Mouse (Mus musculus): ENCODE measurements around the gene BC051142. TPM values are rescaled to one million over a fixed set of nuclear protein-coding genes. Genes with fewer than 3 reads are reported as not detected.
"Not testable (repeated sequence)": the region's sequence is repeated elsewhere in the genome, so short reads cannot be mapped to it uniquely, and the experiment has no call there.

BC051142 gene
- polyA plus RNA-seq, 1 experiment from 2014 or later = 1.9 TPM

- H3K4me1 ChIP-seq = no peaks in the 10 kb centered on the region
- H3K4me2 ChIP-seq (replicated peaks) = no peak overlapping the region
- 69% methylated on average over 1 of the region's 2 CpGs for WGBS
- H3K27ac ChIP-seq = no peak overlapping the region
- ATAC-seq (ENCODE audit: low FRiP score) = no peak
- H3K27me3 ChIP-seq = no peaks in the 10 kb centered on the region
- H3K9ac ChIP-seq = no peak overlapping the region
- H3K36me3 ChIP-seq = no peaks in the 10 kb centered on the region
- no peaks in the 10 kb centered on the region for H3K9me3 ChIP-seq (replicated peaks)
- no peak overlapping the region for H3K4me3 ChIP-seq
These were observed 77.8 kb downstream of the BC051142 start for GRCm38 (mm10) chr17:34476427-34476826.

- not testable (repeated sequence) for H3K9me3 ChIP-seq (replicated peaks); H3K4me1 ChIP-seq; H3K36me3 ChIP-seq; ATAC-seq (ENCODE audit: low FRiP score); H3K4me2 ChIP-seq (replicated peaks); H3K27ac ChIP-seq; H3K4me3 ChIP-seq; H3K9ac ChIP-seq; H3K27me3 ChIP-seq
- WGBS = 85% methylated on average over 5 of the region's 5 CpGs
These were observed 78.8 kb downstream of the BC051142 start, which contains the start of gene Btnl4 for GRCm38 (mm10) chr17:34477238-34478013. Gene Btnl4, minus strand, starts transcription at chr17:34477318.

GRCm38 (mm10) chr17:34492796-34493195, 94.2 kb downstream of the BC051142 start:
- no peaks in the 10 kb centered on the region for H3K4me1 ChIP-seq
- no peak overlapping the region for H3K27ac ChIP-seq
- no peaks in the 10 kb centered on the region for H3K36me3 ChIP-seq
- H3K9me3 ChIP-seq (replicated peaks) = no peaks in the 10 kb centered on the region
- H3K4me3 ChIP-seq = no peak overlapping the region
- H3K9ac ChIP-seq = no peak overlapping the region
- no peaks in the 10 kb centered on the region for H3K27me3 ChIP-seq
- ATAC-seq (ENCODE audit: low FRiP score) = no peak
- no peak overlapping the region for H3K4me2 ChIP-seq (replicated peaks)

- not testable (repeated sequence) for ATAC-seq (ENCODE audit: low FRiP score); H3K9me3 ChIP-seq (replicated peaks); H3K9ac ChIP-seq; H3K27ac ChIP-seq; H3K4me3 ChIP-seq; H3K4me1 ChIP-seq; H3K27me3 ChIP-seq; H3K4me2 ChIP-seq (replicated peaks); H3K36me3 ChIP-seq
- WGBS = 81% methylated on average over 2 of the region's 2 CpGs
These were observed 96.5 kb downstream of the BC051142 start for GRCm38 (mm10) chr17:34495156-34495555.

GRCm38 (mm10) chr17:34496539-34496938, 97.9 kb downstream of the BC051142 start:
- Histone ChIP-seq H3K9ac (no peak overlapping the region), H3K4me2 (replicated peaks) (no peak overlapping the region), H3K9me3 (replicated peaks) (no peaks in the 10 kb centered on the region), H3K27ac (no peak overlapping the region), H3K4me3 (no peak overlapping the region), H3K4me1 (no peaks in the 10 kb centered on the region), H3K27me3 (no peaks in the 10 kb centered on the region), H3K36me3 (no peaks in the 10 kb centered on the region)
- 91% methylated on average over 1 of the region's 2 CpGs for WGBS
- no peak for ATAC-seq (ENCODE audit: low FRiP score)

- not testable (repeated sequence) for H3K4me3 ChIP-seq; H3K36me3 ChIP-seq; H3K4me1 ChIP-seq; ATAC-seq (ENCODE audit: low FRiP score); H3K9ac ChIP-seq; H3K4me2 ChIP-seq (replicated peaks); H3K9me3 ChIP-seq (replicated peaks); H3K27ac ChIP-seq; H3K27me3 ChIP-seq
- WGBS = 84% methylated on average over 3 of the region's 3 CpGs
These were observed 98.7 kb downstream of the BC051142 start for GRCm38 (mm10) chr17:34497319-34497718.

- 76% methylated on average over 3 of the region's 4 CpGs for WGBS
- not testable (repeated sequence) for ATAC-seq (ENCODE audit: low FRiP score); H3K9ac ChIP-seq; H3K27me3 ChIP-seq; H3K27ac ChIP-seq; H3K4me3 ChIP-seq; H3K4me1 ChIP-seq; H3K4me2 ChIP-seq (replicated peaks); H3K9me3 ChIP-seq (replicated peaks); H3K36me3 ChIP-seq
These were observed 99.1 kb downstream of the BC051142 start for GRCm38 (mm10) chr17:34497726-34498125.

GRCm38 (mm10) chr17:34507591-34507990, 109.0 kb downstream of the BC051142 start:
- H3K9me3 ChIP-seq (replicated peaks) = no peaks in the 10 kb centered on the region

More at GRCm38 (mm10) chr17:34507591-34507990, 109.0 kb downstream of the BC051142 start:
- Histone ChIP-seq H3K27ac (no peak overlapping the region), H3K9ac (no peak overlapping the region), H3K4me2 (replicated peaks) (no peak overlapping the region), H3K4me1 (no peaks in the 10 kb centered on the region), H3K27me3 (no peaks in the 10 kb centered on the region), H3K4me3 (no peak overlapping the region), H3K36me3 (no peaks in the 10 kb centered on the region)
- no peak for ATAC-seq (ENCODE audit: low FRiP score)

Other genes starting within 250 kb of the BC051142 start
- 1.4 and 2.1 TPM in 2 replicates for gene H2-DMb1, start 245.7 kb upstream of the BC051142 start, polyA plus RNA-seq (2016; fragmentation: Nextera tagmentation; extraction: Ambion mirVana)
- 1.8 and 2.2 TPM in 2 replicates for gene Tap1, start 211.3 kb upstream of the BC051142 start, polyA plus RNA-seq (2016; fragmentation: Nextera tagmentation; extraction: Ambion mirVana)
- 1.0 TPM in 2 replicates for gene Psmb9, start 211.1 kb upstream of the BC051142 start, polyA plus RNA-seq (2016; fragmentation: Nextera tagmentation; extraction: Ambion mirVana)
- gene Psmb8, start 201.1 kb upstream of the BC051142 start, polyA plus RNA-seq (2016; fragmentation: Nextera tagmentation; extraction: Ambion mirVana) = 1.8 and 2.9 TPM in 2 replicates
- 1.3 and 1.4 TPM in 2 replicates for gene Tap2, start 195.3 kb upstream of the BC051142 start, polyA plus RNA-seq (2016; fragmentation: Nextera tagmentation; extraction: Ambion mirVana)
- gene H2-Ob, start 159.9 kb upstream of the BC051142 start, polyA plus RNA-seq (2016; fragmentation: Nextera tagmentation; extraction: Ambion mirVana) = not detected in 2 replicates
- gene H2-Ab1, start 141.1 kb upstream of the BC051142 start, polyA plus RNA-seq (2016; fragmentation: Nextera tagmentation; extraction: Ambion mirVana) = 1.5 and 1.7 TPM in 2 replicates
- gene H2-Aa, start 111.0 kb upstream of the BC051142 start, polyA plus RNA-seq (2016; fragmentation: Nextera tagmentation; extraction: Ambion mirVana) = 0.19 TPM in 1 of 2 replicates, not detected in the other
- 1.5 and 1.7 TPM in 2 replicates for gene H2-Eb1, start 93.0 kb upstream of the BC051142 start, polyA plus RNA-seq (2016; fragmentation: Nextera tagmentation; extraction: Ambion mirVana)
- gene H2-Eb2, start 73.2 kb upstream of the BC051142 start, polyA plus RNA-seq (2016; fragmentation: Nextera tagmentation; extraction: Ambion mirVana) = 0.06 TPM in 1 of 2 replicates, not detected in the other
- gene Btnl2, start 44.0 kb upstream of the BC051142 start, polyA plus RNA-seq (2016; fragmentation: Nextera tagmentation; extraction: Ambion mirVana) = not detected in 2 replicates
- gene Btnl1, start 21.7 kb upstream of the BC051142 start, polyA plus RNA-seq (2016; fragmentation: Nextera tagmentation; extraction: Ambion mirVana) = not detected in 2 replicates
- gene Btnl4, start 78.5 kb downstream of the BC051142 start, polyA plus RNA-seq (2016; fragmentation: Nextera tagmentation; extraction: Ambion mirVana) = not detected in 2 replicates
- not detected in 2 replicates for gene Btnl6, start 118.5 kb downstream of the BC051142 start, polyA plus RNA-seq (2016; fragmentation: Nextera tagmentation; extraction: Ambion mirVana)
- gene Notch4, start 165.4 kb downstream of the BC051142 start, polyA plus RNA-seq (2016; fragmentation: Nextera tagmentation; extraction: Ambion mirVana) = 8.9 and 13.1 TPM in 2 replicates
- gene Gpsm3, start 191.0 kb downstream of the BC051142 start, polyA plus RNA-seq (2016; fragmentation: Nextera tagmentation; extraction: Ambion mirVana) = 3.5 and 4.3 TPM in 2 replicates
- gene Pbx2, start 192.4 kb downstream of the BC051142 start, polyA plus RNA-seq (2016; fragmentation: Nextera tagmentation; extraction: Ambion mirVana) = 17.9 and 18.7 TPM in 2 replicates
- gene Ager, start 199.0 kb downstream of the BC051142 start, polyA plus RNA-seq (2016; fragmentation: Nextera tagmentation; extraction: Ambion mirVana) = 1.9 and 2.9 TPM in 2 replicates
- gene Rnf5, start 204.9 kb downstream of the BC051142 start, polyA plus RNA-seq (2016; fragmentation: Nextera tagmentation; extraction: Ambion mirVana) = 214 and 228 TPM in 2 replicates
- gene Agpat1, start 205.4 kb downstream of the BC051142 start, polyA plus RNA-seq (2016; fragmentation: Nextera tagmentation; extraction: Ambion mirVana) = 76.9 and 79.0 TPM in 2 replicates
- gene Egfl8, start 217.2 kb downstream of the BC051142 start, polyA plus RNA-seq (2016; fragmentation: Nextera tagmentation; extraction: Ambion mirVana) = 5.3 and 7.4 TPM in 2 replicates
- gene Ppt2, start 229.7 kb downstream of the BC051142 start, polyA plus RNA-seq (2016; fragmentation: Nextera tagmentation; extraction: Ambion mirVana) = 20.9 and 21.7 TPM in 2 replicates
- gene Prrt1, start 230.7 kb downstream of the BC051142 start, polyA plus RNA-seq (2016; fragmentation: Nextera tagmentation; extraction: Ambion mirVana) = 3.0 and 3.1 TPM in 2 replicates
- gene Fkbpl, start 245.9 kb downstream of the BC051142 start, polyA plus RNA-seq (2016; fragmentation: Nextera tagmentation; extraction: Ambion mirVana) = 15.7 and 16.2 TPM in 2 replicates
- gene Atf6b, start 248.3 kb downstream of the BC051142 start, polyA plus RNA-seq (2016; fragmentation: Nextera tagmentation; extraction: Ambion mirVana) = 114 and 119 TPM in 2 replicates